Mouse (Mus musculus) spleen, adult 2 months (tissue): ENCODE measurements around the gene Camk1d.

Experiments
- CTCF ChIP-seq: fragments of 200-500 bp; IDR thresholded peaks from 2 replicates; pipeline ENCODE4 v1.5.1; 2011; ENCODE audit warnings: mild to moderate bottlenecking, inconsistent platforms; ENCODE audit not compliant: insufficient read depth, insufficient read length, insufficient replicate concordance; ENCODE audit errors: extremely low read depth
- POLR2A ChIP-seq: fragments of 200-500 bp; IDR thresholded peaks from 2 replicates; pipeline ENCODE4 v1.6.1; 2011; ENCODE audit warnings: low read depth, low read length, inconsistent platforms

DNA sequence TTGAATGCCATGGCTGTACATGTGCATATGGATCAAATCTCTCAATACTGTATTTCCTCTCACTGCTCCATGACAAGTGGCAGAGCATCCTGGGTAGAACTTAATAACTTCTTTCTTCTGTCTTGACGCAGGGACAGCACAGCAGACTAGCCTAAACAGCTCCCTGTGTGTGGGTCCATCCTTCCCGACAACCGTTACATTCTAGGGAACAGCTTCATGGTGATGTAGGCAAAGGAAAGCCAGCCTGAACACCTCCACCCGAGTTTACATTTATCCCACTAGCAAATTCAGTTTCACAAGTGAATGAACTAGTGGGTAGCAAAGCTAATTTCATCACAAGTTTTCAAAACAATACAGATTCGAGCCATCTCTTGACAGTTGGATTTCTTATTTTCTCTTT, 269.0 kb downstream of the Camk1d start:
- TF ChIP-seq POLR2A: no peak
- no peak for TF ChIP-seq CTCF
